8 mouse cellular contexts compared by ENCODE assay signal in the genomic region with DNA sequence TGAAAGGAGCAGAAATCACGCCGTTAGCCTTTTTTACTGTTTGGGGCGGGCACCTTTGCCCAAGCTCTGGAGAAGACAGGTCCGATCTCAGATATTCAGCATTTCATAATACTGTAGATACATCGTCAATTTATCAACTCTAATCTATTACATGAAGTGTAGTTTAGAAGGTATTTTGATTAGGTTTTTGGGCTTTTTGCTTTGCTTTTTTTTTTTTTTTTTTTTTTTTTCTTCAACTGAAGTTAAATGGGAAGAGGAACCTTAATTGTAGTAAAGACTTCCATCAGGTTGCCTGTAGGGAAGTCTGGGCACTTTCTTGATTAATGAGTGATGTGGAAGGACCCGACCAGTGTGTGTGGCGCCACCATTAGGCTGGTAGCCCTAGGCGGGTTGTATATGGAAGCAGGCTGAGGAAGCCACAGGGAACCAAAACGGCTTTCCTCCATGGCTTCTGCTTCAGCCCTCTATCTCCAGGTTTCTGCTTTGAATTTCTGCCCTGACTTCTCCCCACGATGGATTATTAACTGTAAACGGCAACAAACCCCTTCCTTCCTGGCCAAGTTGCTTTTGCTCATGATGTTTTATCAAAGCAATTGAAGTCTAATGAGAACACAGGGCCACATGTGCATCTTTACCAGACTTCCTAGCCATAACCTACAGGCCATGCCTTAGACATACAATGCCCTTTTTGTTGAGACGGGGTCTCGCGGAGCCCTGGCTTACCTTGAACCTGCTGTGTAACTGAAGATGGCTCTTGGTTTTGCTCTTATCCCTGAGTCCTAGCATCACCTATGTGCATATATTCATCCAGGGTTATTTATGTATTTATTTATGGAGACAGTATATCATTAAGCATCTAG. TPM values are rescaled to one million over a fixed set of nuclear protein-coding genes. Genes with fewer than 3 reads are reported as not detected.
DNase-seq lines count a peak whose midpoint lies in the region; ATAC-seq and TF ChIP-seq lines count a peak whose summit lies in the region.

No protein-coding gene starts in this region.

- peak overlapping the region; percentile 83 for H3K9ac ChIP-seq in liver, adult 2 months (ENCODE audit: low read depth, low read length)
- peak overlapping the region; percentile 91 for H3K9ac ChIP-seq in heart, embryonic 11.5 days (ENCODE audit: low read depth, low read length)
- H3K9ac ChIP-seq in kidney, embryonic 15.5 days, result peak overlapping the region; percentile 79

- no peak for TF ChIP-seq POLR2A in liver, adult 2 months (IDR thresholded peaks at IDR 0.05; ENCODE audit: extremely low read depth, insufficient read depth, low read length)

- ATAC-seq in heart, embryonic 11.5 days (replicated peaks; ENCODE audit: insufficient number of reproducible peaks, low FRiP score, low TSS enrichment), result no peak
- no peak for ATAC-seq in kidney, embryonic 15.5 days (replicated peaks; ENCODE audit: low FRiP score)

- H3K4me1 ChIP-seq in liver, adult 2 months (ENCODE audit: control insufficient read depth, insufficient read depth, low read length), result peaks cover 33% of the 10 kb centered on the region
- H3K4me1 ChIP-seq in heart, embryonic 11.5 days (ENCODE audit: control insufficient read depth, insufficient read depth, low read length), result peaks cover 7% of the 10 kb centered on the region
- peaks cover 17% of the 10 kb centered on the region for H3K4me1 ChIP-seq in kidney, embryonic 15.5 days

- no peak for TF ChIP-seq CTCF in liver, adult 2 months (IDR thresholded peaks at IDR 0.05; ENCODE audit: low read depth, low read length)

- no peaks in the 10 kb centered on the region for H3K36me3 ChIP-seq in liver, adult 2 months (ENCODE audit: control insufficient read depth, insufficient read depth, low read length)
- no peaks in the 10 kb centered on the region for H3K36me3 ChIP-seq in heart, embryonic 11.5 days (ENCODE audit: control insufficient read depth, insufficient read depth, low read length)
- H3K36me3 ChIP-seq in kidney, embryonic 15.5 days, result no peaks in the 10 kb centered on the region
- no peaks in the 10 kb centered on the region for H3K36me3 ChIP-seq in macrophage (ENCODE audit: inconsistent target)

- H3K4me2 ChIP-seq in heart, embryonic 11.5 days, result peak overlapping the region; percentile 86
- H3K4me2 ChIP-seq in kidney, embryonic 15.5 days, result peak overlapping the region; percentile 98

- no peaks in the 10 kb centered on the region for H3K27me3 ChIP-seq in liver, adult 2 months (ENCODE audit: control insufficient read depth, insufficient read depth, low read length)
- no peaks in the 10 kb centered on the region for H3K27me3 ChIP-seq in heart, embryonic 11.5 days (ENCODE audit: control insufficient read depth, insufficient read depth, low read length)
- H3K27me3 ChIP-seq in kidney, embryonic 15.5 days, result no peaks in the 10 kb centered on the region

- peak overlapping the region; percentile 92 for H3K4me3 ChIP-seq in liver, adult 2 months (ENCODE audit: insufficient read depth, low read depth, low read length)
- peak overlapping the region; percentile 79 for H3K4me3 ChIP-seq in heart, embryonic 11.5 days (ENCODE audit: low read depth, low read length)
- peak overlapping the region; percentile 92 for H3K4me3 ChIP-seq in kidney, embryonic 15.5 days (replicated peaks)
- peak overlapping the region; percentile 44 for H3K4me3 ChIP-seq in macrophage (ENCODE audit: inconsistent target)

- no peaks in the 10 kb centered on the region for H3K9me3 ChIP-seq in heart, embryonic 11.5 days (replicated peaks; ENCODE audit: control insufficient read depth, low read length)
- no peaks in the 10 kb centered on the region for H3K9me3 ChIP-seq in kidney, embryonic 15.5 days (replicated peaks)

- no peak for DNase-seq in liver, adult 2 months (ENCODE audit: extremely low read depth, low read depth, low spot score)
- DNase-seq in liver, result no peak
- DNase-seq in cerebellum, adult 9-11 months, result peak; percentile 68
- peak; percentile 48 for DNase-seq in thymus, postnatal 4 days
- no peak for DNase-seq in adrenal gland, postnatal 4 days (ENCODE audit: low spot score in 2 of 2)

- peaks cover 11% of the 10 kb centered on the region; the same call in 1 of the 2 replicates for H3K79me2 ChIP-seq in liver, adult 2 months (ENCODE audit: control insufficient read depth, insufficient read depth, low read length)
- H3K79me2 ChIP-seq in macrophage (ENCODE audit: inconsistent target), result no peaks in the 10 kb centered on the region

- WGBS in liver, adult 2 months, result 34% methylated on average over 14 of the region's 14 CpGs
- WGBS in heart, embryonic 11.5 days (ENCODE audit: insufficient replicate concordance), result 32% methylated on average over 14 of the region's 14 CpGs
- whole genome bisulfite sequencing in kidney, embryonic 15.5 days, result 28% methylated on average over 14 of the region's 14 CpGs
- WGBS in macrophage (ENCODE audit: missing documents), result 19% methylated on average over 14 of the region's 14 CpGs

- peak overlapping the region; percentile 88 for H3K27ac ChIP-seq in liver, adult 2 months (replicated peaks; ENCODE audit: insufficient read depth, low read depth, low read length)
- H3K27ac ChIP-seq in heart, embryonic 11.5 days (ENCODE audit: low read depth, low read length), result peak overlapping the region; percentile 81
- peak overlapping the region; percentile 95 for H3K27ac ChIP-seq in kidney, embryonic 15.5 days
- peak overlapping the region; percentile 44 for H3K27ac ChIP-seq in macrophage

RNA-seq across cellular contexts. Expression of a gene that starts 1.0 kb away (rescaled TPM):
- total RNA-seq in liver, adult 2 months (2014; rRNA removed), result 1.9 and 3.0 TPM in 2 replicates
- 5.2 and 27.1 TPM in 2 replicates for polyA plus RNA-seq in liver, adult 2 months (2012; rRNA removed)
- polyA plus RNA-seq in heart, embryonic 11.5 days (2014; fragmentation: Nextera tagmentation; extraction: Ambion mirVana), result 14.7 and 19.6 TPM in 2 replicates
- 31.0 and 32.9 TPM in 2 replicates for polyA plus RNA-seq in kidney, embryonic 15.5 days (2015; fragmentation: Nextera tagmentation; extraction: Ambion mirVana)
- total RNA-seq in macrophage (2018; cell fraction: chromatin; rRNA removed), result 10 to 100 TPM in 19 of 26 experiments, 1 to 10 TPM in 7; 5.8 to 32.4 (median 12.1) TPM
- total RNA-seq in macrophage (2018; cell fraction: cytosol; rRNA removed), result 10 to 100 TPM in 2 of 26 experiments, 1 to 10 TPM in 24; 6.4 to 14.9 (median 7.9) TPM
- 10 to 100 TPM in 15 of 26 experiments, 1 to 10 TPM in 11; 5.5 to 15.5 (median 11.1) TPM for total RNA-seq in macrophage (2018; cell fraction: nucleus; rRNA removed)
- polyA plus RNA-seq in macrophage (2018), result 3.4 to 5.7 TPM (median 3.9 TPM) in 3 replicates
- 10 to 100 TPM; 18.8 to 19.5 TPM for total RNA-seq in adrenal gland, postnatal 4 days (2021)

RNA-seq across cellular contexts. Expression of a gene that starts 58.0 kb away (rescaled TPM):
- 8.4 and 9.6 TPM in 2 replicates for total RNA-seq in liver, adult 2 months (2014; rRNA removed)
- polyA plus RNA-seq in liver, adult 2 months (2012; rRNA removed), result 1.0 and 1.9 TPM in 2 replicates
- polyA plus RNA-seq in heart, embryonic 11.5 days (2014; fragmentation: Nextera tagmentation; extraction: Ambion mirVana), result 15.1 and 17.0 TPM in 2 replicates
- polyA plus RNA-seq in kidney, embryonic 15.5 days (2015; fragmentation: Nextera tagmentation; extraction: Ambion mirVana), result 14.9 and 15.9 TPM in 2 replicates
- 1 to 10 TPM in 16 of 26 experiments, under 1 TPM in 5, not detected in 5; 0.53 to 6.5 (median 1.4) TPM for total RNA-seq in macrophage (2018; cell fraction: chromatin; rRNA removed)
- under 1 TPM in 21 of 26 experiments, not detected in 5; 0.09 to 0.97 (median 0.30) TPM for total RNA-seq in macrophage (2018; cell fraction: cytosol; rRNA removed)
- total RNA-seq in macrophage (2018; cell fraction: nucleus; rRNA removed), result 1 to 10 TPM in 15 of 26 experiments, under 1 TPM in 9, not detected in 2; 0.36 to 2.9 (median 1.1) TPM
- polyA plus RNA-seq in macrophage (2018), result not detected in 3 replicates
- total RNA-seq in adrenal gland, postnatal 4 days (2021), result 10 to 100 TPM; 11.1 to 11.3 TPM

Comparison
In these comparisons a context has a peak if more than half of its experiments do, and no peak if none do; other contexts are left out.
1. DNase-seq: peak in cerebellum, adult 9-11 months (single experiment) and thymus, postnatal 4 days (single experiment); none in liver, adult 2 months (single experiment), liver (single experiment) and adrenal gland, postnatal 4 days (0 of 2).
2. H3K27ac ChIP-seq: peak in every context shown above with its lines; median percentile 95 in kidney, embryonic 15.5 days; 88 in liver, adult 2 months; 81 in heart, embryonic 11.5 days; 44 in macrophage.
3. Peak in every context shown above with its lines, with median percentiles within 50 percentile points of each other: H3K4me3 ChIP-seq and H3K9ac ChIP-seq.